Comparison of ENCODE assay signal across 8 mouse cellular contexts in genomic region chr3:99233393-99234318, GRCm38 (mm10). TPM values are rescaled to one million over a fixed set of nuclear protein-coding genes. Genes with fewer than 3 reads are reported as not detected.
DNase-seq lines count a peak whose midpoint lies in the region.

No protein-coding gene starts in this region.

- intact Hi-C loops in left cerebral cortex, postnatal 14 days (cut with DNase I): loop anchor here (2.0 to 10.0 kb wide), 2 partner anchors 319 to 705 kb away; no protein-coding TSS in a partner anchor
- intact Hi-C loops in left cerebral cortex, postnatal 36 days (cut with DNase I): loop anchor here (5.0 kb wide), 1 partner anchor 704 kb away; no protein-coding TSS in a partner anchor

- H3K4me3 ChIP-seq in embryonic facial prominence, embryonic 10.5 days: peak overlapping the region; percentile 41
- peak overlapping the region; percentile 32 for H3K4me3 ChIP-seq in midbrain, embryonic 10.5 days

- H3K36me3 ChIP-seq in embryonic facial prominence, embryonic 10.5 days (replicated peaks): no peaks in the 10 kb centered on the region
- H3K36me3 ChIP-seq in midbrain, embryonic 10.5 days: no peaks in the 10 kb centered on the region

- DNase-seq in left cerebral cortex, postnatal 14 days (ENCODE audit: low spot score in 2 of 2): peak; percentile 25 to 46
- DNase-seq in left cerebral cortex, postnatal 36 days (ENCODE audit: low spot score in 2 of 2): no peak
- DNase-seq in adrenal gland, postnatal 10 days: peak; percentile 80
- DNase-seq in embryonic facial prominence, embryonic 10.5 days (ENCODE audit: low spot score): peak; percentile 74
- peak; percentile 67 for DNase-seq in heart, postnatal 4 days
- peak; percentile 67 to 68 for DNase-seq in layer of hippocampus, postnatal 10 days (ENCODE audit: low spot score in 2 of 2)
- peak; percentile 71 for DNase-seq in midbrain, embryonic 10.5 days (ENCODE audit: low spot score)
- peak; percentile 64 for DNase-seq in thymus, postnatal 25 days

- H3K27me3 ChIP-seq in embryonic facial prominence, embryonic 10.5 days (replicated peaks; ENCODE audit: low read depth, poor library complexity, severe bottlenecking): peaks cover 72% of the 10 kb centered on the region
- peaks cover 74% of the 10 kb centered on the region for H3K27me3 ChIP-seq in midbrain, embryonic 10.5 days (ENCODE audit: low read depth, poor library complexity, severe bottlenecking)

- peaks cover 21% of the 10 kb centered on the region for H3K4me1 ChIP-seq in embryonic facial prominence, embryonic 10.5 days
- peaks cover 17% of the 10 kb centered on the region for H3K4me1 ChIP-seq in midbrain, embryonic 10.5 days

- no peaks in the 10 kb centered on the region for H3K9me3 ChIP-seq in embryonic facial prominence, embryonic 10.5 days
- H3K9me3 ChIP-seq in midbrain, embryonic 10.5 days (replicated peaks): no peaks in the 10 kb centered on the region

- 6% methylated on average over 20 of the region's 20 CpGs for WGBS in embryonic facial prominence, embryonic 10.5 days
- WGBS in midbrain, embryonic 10.5 days: 12% methylated on average over 20 of the region's 20 CpGs

- H3K27ac ChIP-seq in embryonic facial prominence, embryonic 10.5 days (replicated peaks): no peak overlapping the region
- no peak overlapping the region for H3K27ac ChIP-seq in midbrain, embryonic 10.5 days (replicated peaks)

RNA-seq across cellular contexts. Expression of gene Tbx15, which starts 6.5 kb away (rescaled TPM):
- 1 to 10 TPM; 1.4 to 1.5 TPM for total RNA-seq in left cerebral cortex, postnatal 14 days (2021)
- total RNA-seq in left cerebral cortex, postnatal 36 days (2021): 1 to 10 TPM in 1 of 2 experiments, under 1 TPM in 1; 0.84 to 1.1 TPM
- 10 to 100 TPM in 1 of 2 experiments, 1 to 10 TPM in 1; 1.8 to 10.8 TPM for total RNA-seq in adrenal gland, postnatal 10 days (2021)
- 1.6 and 2.5 TPM in 2 replicates for polyA plus RNA-seq in embryonic facial prominence, embryonic 10.5 days (2016; fragmentation: Nextera tagmentation; extraction: Ambion mirVana)
- under 1 TPM; 0.36 to 0.52 TPM for total RNA-seq in heart, postnatal 4 days (2021)
- under 1 TPM; 0.80 to 0.91 TPM for total RNA-seq in layer of hippocampus, postnatal 10 days (2021)
- 1.2 TPM in 2 replicates for polyA plus RNA-seq in midbrain, embryonic 10.5 days (2016; fragmentation: Nextera tagmentation; extraction: Ambion mirVana)

Comparison
In these comparisons a context has a peak if more than half of its experiments do, and no peak if none do; other contexts are left out.
1. DNase-seq: peak in left cerebral cortex, postnatal 14 days (2 of 2), adrenal gland, postnatal 10 days (single experiment), embryonic facial prominence, embryonic 10.5 days (single experiment), heart, postnatal 4 days (single experiment), layer of hippocampus, postnatal 10 days (2 of 2), midbrain, embryonic 10.5 days (single experiment) and thymus, postnatal 25 days (single experiment); none in left cerebral cortex, postnatal 36 days (0 of 2).